Mouse (Mus musculus): Measurements from ENCODE around the gene Tspan31. TPM values are rescaled to one million over a fixed set of nuclear protein-coding genes. Genes with fewer than 3 reads are reported as not detected.

Gene Tspan31
- polyA plus RNA-seq, 1 experiment from 2014 or later: 113 TPM

GRCm38 (mm10) chr10:127043187-127043586, 26.9 kb downstream of the Tspan31 start:
- Histone ChIP-seq H3K27ac (no peak overlapping the region), H3K36me3 (replicated peaks) (no peaks in the 10 kb centered on the region), H3K9me3 (no peaks in the 10 kb centered on the region), H3K4me1 (peaks cover 16% of the 10 kb centered on the region), H3K4me3 (no peak overlapping the region; the same call in 1 of the 2 replicates), H3K27me3 (replicated peaks) (peaks cover 15% of the 10 kb centered on the region), H3K4me2 (no peak overlapping the region), H3K9ac (no peak overlapping the region)
- no peak for ATAC-seq (replicated peaks)
- WGBS: 56% methylated on average over 6 of the region's 6 CpGs

DNA sequence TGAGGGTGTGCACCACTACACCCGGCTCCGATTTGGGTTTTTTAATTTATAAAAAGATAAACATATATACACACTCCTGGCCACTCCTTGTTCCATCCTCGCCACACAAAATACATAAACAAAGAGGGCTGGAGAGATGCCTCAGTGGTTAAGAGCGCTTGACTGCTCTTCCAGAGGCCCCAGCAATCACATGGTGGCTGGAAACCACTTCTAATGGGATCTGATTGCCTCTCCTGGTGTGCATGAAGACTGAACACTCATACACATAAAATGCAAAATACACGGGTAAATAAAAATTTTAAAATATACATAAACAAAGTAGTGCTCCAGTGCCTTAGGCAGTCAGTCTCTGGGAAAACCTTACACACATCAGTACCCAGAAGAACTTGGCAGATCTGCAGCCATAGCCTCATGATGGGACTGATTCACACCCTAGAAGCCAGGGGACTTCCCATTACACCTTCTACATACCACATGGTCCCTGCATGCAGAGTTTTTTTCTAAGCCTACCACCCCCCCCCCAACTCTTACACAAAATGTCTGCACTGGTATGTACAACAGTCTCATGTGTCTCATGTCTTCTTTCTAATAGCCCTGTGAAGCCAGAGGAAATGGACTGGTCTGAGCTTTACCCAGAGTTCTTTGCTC, 27.5 kb downstream of the Tspan31 start:
- H3K9me3 ChIP-seq: no peaks in the 10 kb centered on the region
- no peaks in the 10 kb centered on the region for H3K36me3 ChIP-seq (replicated peaks)
- H3K4me2 ChIP-seq: peak overlapping the region; percentile 91
- peak overlapping the region; percentile 60; the same call in 1 of the 2 replicates for H3K9ac ChIP-seq
- no peak for ATAC-seq (replicated peaks)
- no peak overlapping the region for H3K27ac ChIP-seq
- peak overlapping the region; percentile 80 for H3K4me3 ChIP-seq
- 16% methylated on average over 5 of the region's 5 CpGs for WGBS
- H3K4me1 ChIP-seq: peaks cover 16% of the 10 kb centered on the region
- peaks cover 9% of the 10 kb centered on the region for H3K27me3 ChIP-seq (replicated peaks)

GRCm38 (mm10) chr10:127041774-127042338, 28.2 kb downstream of the Tspan31 start:
- no peaks in the 10 kb centered on the region for H3K36me3 ChIP-seq (replicated peaks)
- H3K27ac ChIP-seq: peak overlapping the region; percentile 59
- H3K4me3 ChIP-seq: peak overlapping the region; percentile 80
- peak overlapping the region; percentile 60 for H3K9ac ChIP-seq
- peak; percentile 83 for ATAC-seq (replicated peaks)
- H3K4me2 ChIP-seq: peak overlapping the region; percentile 91
- H3K27me3 ChIP-seq (replicated peaks): peaks cover 6% of the 10 kb centered on the region
- no peaks in the 10 kb centered on the region for H3K9me3 ChIP-seq
- peaks cover 16% of the 10 kb centered on the region for H3K4me1 ChIP-seq
- under 1% methylated on average over 44 of the region's 44 CpGs for WGBS

DNA sequence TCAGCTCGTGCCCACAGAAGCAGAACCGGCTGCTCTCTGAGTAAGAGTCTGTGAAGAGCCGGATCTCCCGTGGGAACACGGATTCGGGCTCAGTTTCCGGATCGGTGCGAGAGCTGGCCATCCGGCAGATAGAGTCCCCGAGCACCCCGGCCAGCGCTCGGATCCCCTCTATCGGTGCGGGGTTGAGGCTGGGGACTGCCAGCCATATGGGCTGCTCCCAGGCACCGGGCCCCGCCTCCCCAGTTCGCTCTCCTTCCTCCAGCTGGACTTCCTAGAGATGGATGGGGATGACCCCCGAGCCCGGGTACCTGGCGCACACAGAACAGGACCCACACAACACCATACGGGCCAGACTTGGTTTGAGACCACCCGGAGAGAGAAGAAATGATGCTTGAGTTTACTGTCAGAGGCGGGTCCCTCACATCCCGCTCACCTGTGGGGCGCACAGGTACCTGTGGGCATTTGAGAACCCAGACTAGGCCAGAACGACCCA, 28.7 kb downstream of the Tspan31 start, which contains the start of the genes Mettl1 and Eef1akmt3:
TSS of gene Mettl1 (plus strand) at position 141 of the 493 bp plus-strand sequence.
TSS of gene Eef1akmt3 (minus strand) at position 240 of the 493 bp plus-strand sequence.
- Histone ChIP-seq H3K4me2 (peak within 1 kb of the TSS; percentile 91), H3K36me3 (replicated peaks) (no peaks in the 10 kb centered on the region), H3K4me1 (peaks cover 16% of the 10 kb centered on the region), H3K9me3 (no peaks in the 10 kb centered on the region), H3K27ac (peak within 1 kb of the TSS; percentile 59), H3K9ac (peak within 1 kb of the TSS; percentile 60), H3K4me3 (peak within 1 kb of the TSS; percentile 80), H3K27me3 (replicated peaks) (peaks cover 6% of the 10 kb centered on the region)
- ATAC-seq (replicated peaks): peak; percentile 83
- under 1% methylated on average over 28 of the region's 28 CpGs for WGBS

DNA sequence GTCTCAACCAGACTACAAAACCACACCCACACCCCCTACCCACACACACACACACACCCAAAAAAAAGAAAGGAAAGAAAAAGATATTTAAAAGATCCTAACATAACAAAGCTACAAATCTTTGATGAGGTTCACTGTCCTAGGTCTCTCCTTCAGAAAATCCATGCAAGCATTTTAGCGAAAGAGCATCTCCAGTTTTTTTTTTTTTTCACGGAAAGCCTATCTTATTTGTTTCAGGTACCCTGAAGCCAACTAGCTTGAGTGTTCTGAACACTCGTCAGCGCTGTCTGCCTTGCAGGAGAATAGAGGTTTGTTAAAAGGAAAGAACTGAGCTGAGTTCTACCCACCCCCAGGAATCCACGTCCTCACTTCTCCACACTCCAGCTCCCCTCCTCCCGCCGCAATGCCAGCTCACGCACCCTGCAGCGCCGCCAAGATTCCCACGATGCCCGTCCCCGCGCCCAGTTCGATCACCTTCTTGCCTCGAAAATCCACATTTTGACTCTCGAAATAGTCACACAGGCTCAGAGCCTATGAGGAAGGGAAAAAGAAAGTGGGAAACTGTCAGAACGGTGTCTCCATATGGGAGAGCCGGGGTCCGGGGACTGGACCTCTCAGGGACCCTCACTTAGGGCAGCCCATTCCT, 29.4 kb downstream of the Tspan31 start:
- H3K4me1 ChIP-seq: peaks cover 16% of the 10 kb centered on the region
- ATAC-seq (replicated peaks): peak; percentile 12
- H3K27ac ChIP-seq: no peak overlapping the region
- peak overlapping the region; percentile 80 for H3K4me3 ChIP-seq
- 2% methylated on average over 20 of the region's 20 CpGs for WGBS
- no peaks in the 10 kb centered on the region for H3K9me3 ChIP-seq
- no peaks in the 10 kb centered on the region for H3K36me3 ChIP-seq (replicated peaks)
- H3K9ac ChIP-seq: peak overlapping the region; percentile 60
- peak overlapping the region; percentile 91 for H3K4me2 ChIP-seq
- peaks cover 6% of the 10 kb centered on the region for H3K27me3 ChIP-seq (replicated peaks)

GRCm38 (mm10) chr10:127037641-127038040, 32.4 kb downstream of the Tspan31 start:
- H3K4me3 ChIP-seq: no peak overlapping the region
- H3K4me2 ChIP-seq: no peak overlapping the region
- H3K9ac ChIP-seq: no peak overlapping the region
- peaks cover 12% of the 10 kb centered on the region for H3K4me1 ChIP-seq
- no peak overlapping the region for H3K27ac ChIP-seq
- peaks cover 6% of the 10 kb centered on the region for H3K27me3 ChIP-seq (replicated peaks)
- H3K9me3 ChIP-seq: no peaks in the 10 kb centered on the region
- ATAC-seq (replicated peaks): no peak
- H3K36me3 ChIP-seq (replicated peaks): no peaks in the 10 kb centered on the region
- 73% methylated on average over 12 of the region's 12 CpGs for WGBS

DNA sequence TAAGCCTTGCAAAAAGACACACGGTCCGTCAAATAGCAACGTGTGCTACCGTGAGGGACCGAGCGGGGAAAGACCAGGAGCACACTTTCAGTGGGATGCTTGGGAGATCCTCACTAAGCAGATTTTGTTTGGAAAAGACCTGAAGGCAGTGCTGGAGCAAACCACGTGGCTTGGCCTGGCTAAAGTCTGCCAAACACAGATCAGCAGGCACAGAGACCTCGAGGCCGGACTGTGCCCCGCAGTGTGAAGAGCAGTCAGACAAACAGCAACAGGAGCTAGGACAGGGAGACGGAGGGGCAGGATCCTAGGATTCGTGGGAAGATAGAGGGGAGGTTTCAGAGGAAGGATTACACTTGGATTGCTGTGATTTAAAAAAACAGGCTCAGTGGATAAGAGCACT, 33.8 kb downstream of the Tspan31 start:
- no peak for ATAC-seq (replicated peaks)
- H3K9me3 ChIP-seq: no peaks in the 10 kb centered on the region
- 86% methylated on average over 12 of the region's 12 CpGs for WGBS
- no peaks in the 10 kb centered on the region for H3K36me3 ChIP-seq (replicated peaks)
- no peak overlapping the region for H3K4me2 ChIP-seq
- peaks cover 7% of the 10 kb centered on the region for H3K4me1 ChIP-seq
- no peak overlapping the region for H3K27ac ChIP-seq
- H3K4me3 ChIP-seq: no peak overlapping the region
- H3K9ac ChIP-seq: no peak overlapping the region
- H3K27me3 ChIP-seq (replicated peaks): peaks cover 6% of the 10 kb centered on the region

- no peaks in the 10 kb centered on the region for H3K36me3 ChIP-seq (replicated peaks)
- peaks cover 11% of the 10 kb centered on the region for H3K4me1 ChIP-seq
- no peak overlapping the region for H3K27ac ChIP-seq
- 82% methylated on average over 8 of the region's 8 CpGs for WGBS
- no peak for ATAC-seq (replicated peaks)
- no peak overlapping the region for H3K4me3 ChIP-seq
- no peaks in the 10 kb centered on the region for H3K9me3 ChIP-seq
- H3K4me2 ChIP-seq: no peak overlapping the region
- H3K27me3 ChIP-seq (replicated peaks): no peaks in the 10 kb centered on the region
- H3K9ac ChIP-seq: no peak overlapping the region
Observed at GRCm38 (mm10) chr10:127033301-127033741, 36.7 kb downstream of the Tspan31 start.

DNA sequence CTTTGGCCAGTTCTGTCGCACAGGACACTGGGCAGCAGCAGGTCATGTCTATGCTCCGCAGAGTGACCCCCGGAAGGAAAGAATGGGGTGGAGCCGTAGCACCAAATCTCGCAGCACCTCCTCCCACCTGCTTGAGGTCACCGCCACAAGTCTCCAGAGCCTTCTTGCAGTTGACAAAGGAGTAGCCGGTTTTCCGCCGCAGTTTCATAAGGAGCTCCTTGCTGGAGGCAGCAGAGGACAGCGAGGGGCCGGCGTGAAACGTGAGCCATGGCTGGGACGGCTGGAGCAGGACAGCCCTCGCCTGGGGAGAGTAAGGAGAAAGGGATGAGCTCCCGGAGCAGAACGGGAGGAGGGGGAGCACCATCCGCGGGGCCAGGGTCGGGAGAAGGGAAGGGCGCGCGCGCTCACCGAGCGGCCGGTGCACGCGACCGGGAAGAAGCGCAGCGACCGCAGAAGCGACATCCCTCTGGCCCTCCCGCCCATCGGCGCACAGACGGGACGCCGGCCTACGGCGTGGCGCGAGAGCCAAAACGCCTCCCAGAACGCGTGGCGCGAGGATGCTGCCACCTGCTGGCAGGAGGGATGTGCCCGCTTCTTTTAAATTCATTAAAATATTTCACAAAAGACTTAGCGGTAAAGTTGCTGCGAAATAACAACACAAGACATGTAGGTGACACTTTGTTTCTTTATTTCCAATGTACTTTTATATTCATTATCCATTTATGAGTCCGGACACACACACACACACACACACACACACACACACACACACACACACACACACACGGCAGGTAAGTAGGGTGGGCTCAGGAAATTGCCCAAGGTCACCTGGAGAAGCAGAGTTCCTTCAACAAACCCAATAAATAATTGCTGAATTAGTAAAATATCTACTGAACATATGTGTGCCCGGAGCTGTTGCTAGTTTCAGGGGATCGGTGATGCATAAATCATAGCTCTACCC, 39.4 kb downstream of the Tspan31 start, which contains the start of gene Tsfm:
TSS of gene Tsfm (minus strand) at position 505 of the 961 bp plus-strand sequence.
- Histone ChIP-seq H3K36me3 (replicated peaks) (peaks cover 22% of the 10 kb centered on the region; the same call in 1 of the 2 replicates), H3K4me3 (peak within 1 kb of the TSS; percentile 72), H3K9ac (peak within 1 kb of the TSS; percentile 85), H3K27ac (peak within 1 kb of the TSS; percentile 75), H3K9me3 (no peaks in the 10 kb centered on the region), H3K4me2 (peak within 1 kb of the TSS; percentile 87), H3K27me3 (replicated peaks) (no peaks in the 10 kb centered on the region), H3K4me1 (peaks cover 11% of the 10 kb centered on the region)
- 6% methylated on average over 54 of the region's 56 CpGs for WGBS
- ATAC-seq (replicated peaks): peak; percentile 86

GRCm38 (mm10) chr10:127018422-127018821, 51.6 kb downstream of the Tspan31 start:
- Histone ChIP-seq H3K36me3 (replicated peaks) (peaks cover 15% of the 10 kb centered on the region), H3K27ac (no peak overlapping the region), H3K27me3 (replicated peaks) (no peaks in the 10 kb centered on the region), H3K4me2 (no peak overlapping the region), H3K9ac (no peak overlapping the region), H3K4me1 (no peaks in the 10 kb centered on the region), H3K4me3 (no peak overlapping the region), H3K9me3 (no peaks in the 10 kb centered on the region)
- no peak for ATAC-seq (replicated peaks)
- WGBS: 85% methylated on average over 16 of the region's 16 CpGs

Data from midbrain, embryonic 15.5 days (tissue).